Mouse (Mus musculus): Measurements from ENCODE around the gene Zfp553. TPM values are rescaled to one million over a fixed set of nuclear protein-coding genes. Genes with fewer than 3 reads are reported as not detected.

Gene Zfp553
- polyA plus RNA-seq (2014; fragmentation: Nextera tagmentation; extraction: Ambion mirVana): 16.8 and 18.5 TPM in 2 replicates

DNA sequence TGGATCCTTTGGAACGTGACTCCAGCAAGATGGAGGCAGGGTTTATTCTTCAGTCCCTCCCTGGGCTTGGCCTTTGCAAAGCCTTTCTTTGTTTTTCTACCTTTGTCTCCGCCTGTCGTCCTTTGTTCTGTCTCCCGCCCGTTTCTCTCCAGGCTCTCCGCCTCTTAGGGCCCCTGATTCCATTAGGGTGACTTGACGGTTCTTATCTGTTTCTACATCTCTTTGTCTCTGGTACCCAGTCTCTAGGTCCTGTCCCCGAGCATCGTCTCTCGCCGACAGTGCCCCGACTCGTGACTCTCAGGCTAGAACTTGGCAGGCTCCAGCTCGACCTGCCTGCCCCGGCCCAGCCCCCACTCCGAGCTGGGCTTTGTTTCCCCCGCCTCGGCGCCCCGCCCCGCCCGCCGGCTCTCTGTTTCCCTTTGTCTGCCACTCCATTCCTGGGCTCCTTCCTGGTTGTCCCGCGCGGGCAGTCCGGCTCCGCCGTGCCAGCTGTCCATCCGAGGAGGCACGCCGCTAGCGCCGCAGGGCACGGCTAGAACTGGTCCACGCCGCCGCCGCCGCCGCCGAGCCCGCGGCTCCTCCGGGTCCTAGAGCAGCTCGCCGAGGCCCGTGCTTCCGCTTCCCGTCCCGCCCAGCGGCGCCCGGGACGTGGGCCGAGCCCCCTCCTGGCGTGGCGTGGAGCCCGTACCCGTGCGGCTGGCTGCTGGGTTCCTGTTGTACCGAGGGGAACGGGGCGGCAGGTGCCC, at the start of gene Zfp553, which contains the start of gene Sept1:
Gene Zfp553, plus strand, starts transcription at position 440 of the 746 bp plus-strand sequence.
Gene Sept1, minus strand, starts transcription at position 509 of the 746 bp plus-strand sequence.
- peak within 1 kb of the TSS; percentile 85 for H3K4me2 ChIP-seq (ENCODE audit: low read length)
- WGBS: under 1% methylated on average over 64 of the region's 64 CpGs
- peaks cover 45% of the 10 kb centered on the region for H3K36me3 ChIP-seq (ENCODE audit: control insufficient read depth, insufficient read depth, low read length)
- H3K27me3 ChIP-seq (replicated peaks; ENCODE audit: control insufficient read depth, insufficient read depth, low read length): no peaks in the 10 kb centered on the region
- H3K9me3 ChIP-seq (ENCODE audit: control insufficient read depth, low read length): no peaks in the 10 kb centered on the region
- H3K4me3 ChIP-seq (ENCODE audit: low read depth, low read length): peak within 1 kb of the TSS; percentile 78
- peak; percentile 92 for DNase-seq (ENCODE audit: low spot score)
- H3K27ac ChIP-seq (ENCODE audit: low read depth): peak within 1 kb of the TSS; percentile 98
- peak; percentile 90 for ATAC-seq (replicated peaks; ENCODE audit: low FRiP score, low TSS enrichment, low read depth)
- H3K4me1 ChIP-seq (replicated peaks; ENCODE audit: control insufficient read depth, insufficient read depth, low read length): peaks cover 18% of the 10 kb centered on the region
- peak within 1 kb of the TSS; percentile 90 for H3K9ac ChIP-seq (ENCODE audit: low read length)

DNA sequence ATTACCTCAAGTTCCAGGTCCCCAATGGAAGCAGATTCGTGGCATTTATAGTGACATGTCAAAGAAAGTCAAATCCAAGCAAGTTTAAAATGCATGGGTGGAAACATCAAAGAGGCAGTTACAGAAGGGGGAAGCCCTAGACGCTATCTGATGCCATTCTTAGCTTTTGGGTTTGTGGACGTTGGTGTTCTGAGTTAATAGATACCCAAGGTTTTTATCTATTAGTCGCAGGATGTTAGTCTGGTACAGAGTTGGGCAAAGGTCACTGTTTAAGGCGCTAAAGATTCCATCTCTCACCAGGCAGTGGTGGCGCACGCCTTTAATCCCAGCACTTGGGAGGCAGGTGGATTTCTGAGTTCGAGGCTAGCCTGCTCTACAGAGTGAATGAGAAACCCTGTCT, 49.5 kb upstream of the Zfp553 start:
- no peak for ATAC-seq (replicated peaks; ENCODE audit: low FRiP score, low TSS enrichment, low read depth)

DNA sequence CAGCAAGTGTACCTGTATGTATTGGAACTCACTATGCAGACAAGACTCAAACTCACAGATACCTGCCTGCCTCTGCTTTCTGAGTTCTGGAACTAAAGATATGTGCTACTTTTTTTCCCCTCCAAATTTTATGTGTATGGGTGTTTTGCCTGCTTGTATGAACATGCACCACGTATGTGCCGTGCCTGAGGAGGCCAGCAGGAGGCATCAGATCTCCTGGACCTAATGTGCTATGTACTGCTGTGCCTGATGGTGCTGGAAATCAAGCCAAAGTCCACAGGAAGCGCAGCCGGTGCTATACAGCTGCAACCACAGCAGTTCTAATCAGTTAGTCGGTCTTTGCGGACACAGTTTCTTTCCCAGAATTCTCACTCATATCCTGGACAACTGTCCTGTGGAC, 49.0 kb upstream of the Zfp553 start:
- Histone ChIP-seq H3K9ac (ENCODE audit: low read length) (no peak overlapping the region), H3K4me3 (ENCODE audit: low read depth, low read length) (no peak overlapping the region), H3K4me2 (ENCODE audit: low read length) (no peak overlapping the region), H3K36me3 (ENCODE audit: control insufficient read depth, insufficient read depth, low read length) (no peaks in the 10 kb centered on the region), H3K27me3 (replicated peaks; ENCODE audit: control insufficient read depth, insufficient read depth, low read length) (no peaks in the 10 kb centered on the region), H3K27ac (ENCODE audit: low read depth) (no peak overlapping the region), H3K9me3 (ENCODE audit: control insufficient read depth, low read length) (no peaks in the 10 kb centered on the region), H3K4me1 (replicated peaks; ENCODE audit: control insufficient read depth, insufficient read depth, low read length) (no peaks in the 10 kb centered on the region)
- 78% methylated on average over 6 of the region's 6 CpGs for WGBS
- DNase-seq (ENCODE audit: low spot score) (no peak), ATAC-seq (replicated peaks; ENCODE audit: low FRiP score, low TSS enrichment, low read depth) (no peak)

More for the DNA sequence above, 49.5 kb upstream of the Zfp553 start:
- H3K9me3 ChIP-seq (ENCODE audit: control insufficient read depth, low read length): no peaks in the 10 kb centered on the region
- DNase-seq (ENCODE audit: low spot score): no peak
- H3K27ac ChIP-seq (ENCODE audit: low read depth): no peak overlapping the region
- H3K4me3 ChIP-seq (ENCODE audit: low read depth, low read length): no peak overlapping the region
- H3K36me3 ChIP-seq (ENCODE audit: control insufficient read depth, insufficient read depth, low read length): no peaks in the 10 kb centered on the region
- H3K4me1 ChIP-seq (replicated peaks; ENCODE audit: control insufficient read depth, insufficient read depth, low read length): no peaks in the 10 kb centered on the region
- no peak overlapping the region for H3K4me2 ChIP-seq (ENCODE audit: low read length)
- no peak overlapping the region for H3K9ac ChIP-seq (ENCODE audit: low read length)
- WGBS: 69% methylated on average over 8 of the region's 8 CpGs
- H3K27me3 ChIP-seq (replicated peaks; ENCODE audit: control insufficient read depth, insufficient read depth, low read length): no peaks in the 10 kb centered on the region

DNA sequence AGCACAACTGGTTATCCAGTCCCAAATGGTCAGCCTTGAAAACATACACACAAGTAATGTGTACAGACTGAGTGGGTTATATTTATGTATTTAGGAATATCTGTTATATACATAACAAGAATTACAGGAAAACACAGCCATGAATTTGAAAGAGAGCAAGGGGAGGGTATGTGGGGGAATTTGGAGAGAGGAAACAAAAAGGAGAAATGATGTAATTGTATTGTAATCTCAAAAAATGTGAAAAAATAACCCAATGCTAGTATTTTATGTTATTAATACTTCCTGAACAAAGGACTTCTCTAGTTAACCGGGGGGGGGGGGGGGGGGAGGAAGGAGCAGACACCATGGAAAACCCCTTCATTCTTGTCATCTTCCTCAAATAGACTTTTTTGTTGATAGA, 48.1 kb upstream of the Zfp553 start:
- ATAC-seq (replicated peaks; ENCODE audit: low FRiP score, low TSS enrichment, low read depth): no peak
- WGBS: no CpG with 5 or more reads among the region's 1 CpGs

DNA sequence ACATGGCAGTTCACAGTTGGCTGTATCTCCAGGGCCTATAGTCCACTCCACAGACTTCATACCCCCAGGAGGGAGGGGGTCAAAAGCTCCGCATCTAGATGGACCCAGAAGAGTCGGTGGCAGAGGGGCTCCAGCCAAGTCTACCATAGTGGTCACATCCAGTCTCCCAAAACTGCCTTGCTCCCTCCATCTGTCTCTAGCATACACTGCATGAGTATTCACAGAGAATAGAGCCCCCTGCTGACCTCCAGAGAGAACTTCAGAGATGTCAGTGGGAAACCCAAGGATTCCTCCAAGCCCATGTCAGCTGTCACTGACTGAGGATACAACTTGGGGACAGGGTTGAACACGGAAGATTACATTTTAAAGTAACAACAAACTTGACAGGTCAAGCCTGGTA, 47.3 kb upstream of the Zfp553 start:
- no peak overlapping the region for H3K4me2 ChIP-seq (ENCODE audit: low read length)
- no peaks in the 10 kb centered on the region for H3K36me3 ChIP-seq (ENCODE audit: control insufficient read depth, insufficient read depth, low read length)
- no peaks in the 10 kb centered on the region for H3K9me3 ChIP-seq (ENCODE audit: control insufficient read depth, low read length)
- 0 out of 2 replicates have a peak, but pooled peaks have one; percentile 22 for ATAC-seq (replicated peaks; ENCODE audit: low FRiP score, low TSS enrichment, low read depth)
- H3K27me3 ChIP-seq (replicated peaks; ENCODE audit: control insufficient read depth, insufficient read depth, low read length): no peaks in the 10 kb centered on the region
- H3K4me1 ChIP-seq (replicated peaks; ENCODE audit: control insufficient read depth, insufficient read depth, low read length): no peaks in the 10 kb centered on the region
- H3K9ac ChIP-seq (ENCODE audit: low read length): no peak overlapping the region
- H3K27ac ChIP-seq (ENCODE audit: low read depth): no peak overlapping the region
- no peak overlapping the region for H3K4me3 ChIP-seq (ENCODE audit: low read depth, low read length)
- 56% methylated on average over 3 of the region's 3 CpGs for WGBS
- DNase-seq (ENCODE audit: low spot score): no peak

More for the DNA sequence above, 48.1 kb upstream of the Zfp553 start:
- Histone ChIP-seq H3K9me3 (ENCODE audit: control insufficient read depth, low read length) (no peaks in the 10 kb centered on the region), H3K4me2 (ENCODE audit: low read length) (no peak overlapping the region), H3K36me3 (ENCODE audit: control insufficient read depth, insufficient read depth, low read length) (no peaks in the 10 kb centered on the region), H3K4me1 (replicated peaks; ENCODE audit: control insufficient read depth, insufficient read depth, low read length) (no peaks in the 10 kb centered on the region), H3K27me3 (replicated peaks; ENCODE audit: control insufficient read depth, insufficient read depth, low read length) (no peaks in the 10 kb centered on the region), H3K27ac (ENCODE audit: low read depth) (no peak overlapping the region), H3K9ac (ENCODE audit: low read length) (no peak overlapping the region), H3K4me3 (ENCODE audit: low read depth, low read length) (no peak overlapping the region)
- DNase-seq (ENCODE audit: low spot score): no peak

DNA sequence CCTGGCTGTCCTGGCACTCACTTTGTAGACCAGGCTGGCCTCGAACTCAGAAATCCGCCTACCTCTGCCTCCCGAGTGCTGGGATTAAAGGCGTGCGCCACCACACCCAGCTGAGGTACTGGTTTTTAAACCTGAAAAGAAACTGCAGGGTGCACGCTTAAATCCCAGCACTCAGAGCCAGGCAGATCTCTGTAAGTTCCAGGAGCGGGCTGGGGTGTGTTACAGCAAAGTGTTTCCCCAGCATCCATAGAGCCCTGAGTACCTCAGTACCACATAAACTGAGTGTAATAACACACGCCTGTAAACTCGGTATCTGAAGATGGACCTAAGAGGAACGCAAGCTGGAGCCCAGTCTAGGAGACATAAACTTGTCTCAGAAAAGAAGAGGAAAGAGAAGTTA, 45.5 kb upstream of the Zfp553 start:
- Histone ChIP-seq H3K9me3 (ENCODE audit: control insufficient read depth, low read length) (no peaks in the 10 kb centered on the region), H3K9ac (ENCODE audit: low read length) (no peak overlapping the region), H3K36me3 (ENCODE audit: control insufficient read depth, insufficient read depth, low read length) (peaks cover 13% of the 10 kb centered on the region), H3K27ac (ENCODE audit: low read depth) (no peak overlapping the region), H3K27me3 (replicated peaks; ENCODE audit: control insufficient read depth, insufficient read depth, low read length) (no peaks in the 10 kb centered on the region), H3K4me1 (replicated peaks; ENCODE audit: control insufficient read depth, insufficient read depth, low read length) (no peaks in the 10 kb centered on the region), H3K4me3 (ENCODE audit: low read depth, low read length) (no peak overlapping the region), H3K4me2 (ENCODE audit: low read length) (no peak overlapping the region)
- 65% methylated on average over 9 of the region's 10 CpGs for WGBS
- ATAC-seq (replicated peaks; ENCODE audit: low FRiP score, low TSS enrichment, low read depth) (no peak), DNase-seq (ENCODE audit: low spot score) (no peak)

DNA sequence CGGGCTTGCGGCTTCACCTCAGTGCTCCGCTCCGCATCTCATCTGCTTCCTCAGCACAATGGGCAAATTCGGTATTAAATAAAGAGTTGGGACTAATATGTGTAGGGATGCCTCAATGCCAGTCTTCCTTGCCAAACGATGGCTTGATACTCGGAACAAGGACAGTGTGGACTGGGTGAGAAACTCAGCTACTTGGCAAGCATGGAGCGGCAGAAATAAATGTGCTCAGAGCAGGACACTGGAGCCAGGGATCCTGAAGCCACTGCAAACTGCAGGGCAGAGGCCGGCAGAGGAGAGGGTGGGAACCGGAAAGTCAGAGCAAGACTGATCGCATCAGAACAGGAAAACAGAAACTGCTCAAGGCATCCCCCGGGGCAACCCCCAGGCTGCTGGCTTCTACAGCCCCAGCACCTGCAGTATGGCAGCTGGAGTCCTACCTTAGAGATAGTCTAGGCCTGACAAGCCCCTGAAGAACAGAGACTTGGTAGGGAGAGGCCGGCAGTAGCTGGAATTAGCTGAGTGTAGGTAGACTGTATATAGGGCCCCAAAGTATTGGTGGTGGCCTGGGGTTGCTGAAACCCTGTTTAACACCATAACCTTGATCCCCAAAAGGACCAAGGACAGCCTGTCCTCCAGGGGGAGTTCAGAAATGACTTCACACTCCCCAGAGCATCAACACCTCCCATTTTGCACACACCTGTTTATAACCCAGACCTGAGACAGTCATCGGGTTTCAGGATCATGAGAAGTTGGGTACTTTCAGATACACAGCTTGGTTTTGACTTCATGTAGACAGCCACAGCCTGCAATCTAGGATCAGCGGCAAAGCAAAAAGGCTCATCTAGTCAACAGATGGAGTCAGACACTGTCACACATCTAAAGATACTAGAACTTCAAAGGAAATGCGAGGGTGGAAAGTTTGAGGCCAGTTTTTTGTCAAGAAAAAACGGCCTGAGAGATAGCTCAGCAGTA, 44.3 kb upstream of the Zfp553 start:
- peaks cover 25% of the 10 kb centered on the region for H3K36me3 ChIP-seq (ENCODE audit: control insufficient read depth, insufficient read depth, low read length)
- ATAC-seq (replicated peaks; ENCODE audit: low FRiP score, low TSS enrichment, low read depth) (no peak), DNase-seq (ENCODE audit: low spot score) (no peak)
- H3K9me3 ChIP-seq (ENCODE audit: control insufficient read depth, low read length): no peaks in the 10 kb centered on the region
- H3K27ac ChIP-seq (ENCODE audit: low read depth): no peak overlapping the region
- no peak overlapping the region for H3K4me3 ChIP-seq (ENCODE audit: low read depth, low read length)
- H3K4me2 ChIP-seq (ENCODE audit: low read length): no peak overlapping the region
- 79% methylated on average over 17 of the region's 17 CpGs for WGBS
- no peaks in the 10 kb centered on the region for H3K27me3 ChIP-seq (replicated peaks; ENCODE audit: control insufficient read depth, insufficient read depth, low read length)
- H3K4me1 ChIP-seq (replicated peaks; ENCODE audit: control insufficient read depth, insufficient read depth, low read length): no peaks in the 10 kb centered on the region
- H3K9ac ChIP-seq (ENCODE audit: low read length): no peak overlapping the region

DNA sequence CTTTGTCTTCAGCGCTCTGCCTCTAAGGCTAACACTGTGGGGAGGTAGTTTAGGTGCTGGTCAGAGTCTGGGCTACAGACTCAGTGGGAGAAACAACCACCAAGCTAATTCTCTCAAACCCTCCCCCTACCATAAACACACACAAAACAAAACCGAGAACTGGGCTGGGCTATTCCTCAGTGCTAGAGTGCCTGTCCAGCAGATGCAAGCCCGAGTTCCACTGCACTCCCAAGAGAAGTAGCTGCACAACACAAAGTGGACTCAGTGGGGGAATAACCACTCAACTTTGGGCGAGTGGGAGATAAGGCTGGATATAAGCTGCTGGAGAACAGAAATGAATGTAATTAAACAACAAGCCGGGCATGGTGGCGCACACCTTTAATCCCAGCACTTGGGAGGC, 42.2 kb upstream of the Zfp553 start:
- H3K4me3 ChIP-seq (ENCODE audit: low read depth, low read length): no peak overlapping the region
- peaks cover 38% of the 10 kb centered on the region for H3K36me3 ChIP-seq (ENCODE audit: control insufficient read depth, insufficient read depth, low read length)
- WGBS: 78% methylated on average over 6 of the region's 6 CpGs
- no peak for DNase-seq (ENCODE audit: low spot score)
- H3K4me2 ChIP-seq (ENCODE audit: low read length): no peak overlapping the region
- H3K27me3 ChIP-seq (replicated peaks; ENCODE audit: control insufficient read depth, insufficient read depth, low read length): no peaks in the 10 kb centered on the region
- H3K4me1 ChIP-seq (replicated peaks; ENCODE audit: control insufficient read depth, insufficient read depth, low read length): peaks cover 8% of the 10 kb centered on the region
- no peaks in the 10 kb centered on the region for H3K9me3 ChIP-seq (ENCODE audit: control insufficient read depth, low read length)
- H3K9ac ChIP-seq (ENCODE audit: low read length): no peak overlapping the region
- H3K27ac ChIP-seq (ENCODE audit: low read depth): no peak overlapping the region
- no peak for ATAC-seq (replicated peaks; ENCODE audit: low FRiP score, low TSS enrichment, low read depth)
